ENCODE assay signal across 28 mouse cellular contexts in genomic region chr15:3936056-3936455, GRCm38 (mm10).
"Had no signal": no experiment of that assay in that cellular context is flagged by ENCODE, and none has a peak within 500 bp of the region (broad histone marks: within the 10 kb centered on the region; RNA-seq: fewer than 3 reads in every experiment).

No protein-coding gene starts in this region.

- H3K4me2 ChIP-seq: embryonic facial prominence, embryonic 12.5 days; embryonic facial prominence, embryonic 13.5 days; embryonic facial prominence, embryonic 15.5 days; forebrain, embryonic 12.5 days; forebrain, embryonic 13.5 days; forebrain, embryonic 15.5 days had no signal

- ATAC-seq: forebrain, embryonic 13.5 days; forebrain, embryonic 14.5 days; forebrain, embryonic 15.5 days; forebrain, embryonic 16.5 days; forebrain, postnatal 0 days had no signal

- DNase-seq: cerebellum, adult 18-20 months; cerebellum, adult 2 months; cerebellum, adult 8-10 months; cerebellum, adult 9-10 months; cerebellum, adult 9-11 months; cerebellum, postnatal 10 days; cerebellum, postnatal 14 days; cerebellum, postnatal 25 days; cerebellum, postnatal 36 days; embryo, embryonic 11 days; forebrain, postnatal 0 days; gastrocnemius, adult 2 months; gastrocnemius, postnatal 10 days; gastrocnemius, postnatal 14 days; gastrocnemius, postnatal 25 days; gastrocnemius, postnatal 36 days; heart, adult 11 months had no signal

- H3K4me3 ChIP-seq: embryonic facial prominence, embryonic 10.5 days; embryonic facial prominence, embryonic 12.5 days; embryonic facial prominence, embryonic 13.5 days; embryonic facial prominence, embryonic 15.5 days; erythroblast, embryonic 14.5 days; forebrain, embryonic 10.5 days; forebrain, embryonic 12.5 days; forebrain, embryonic 13.5 days; forebrain, embryonic 15.5 days; gastrocnemius, adult 2 months had no signal

- H3K9ac ChIP-seq: embryonic facial prominence, embryonic 12.5 days; embryonic facial prominence, embryonic 13.5 days; embryonic facial prominence, embryonic 15.5 days; forebrain, embryonic 12.5 days; forebrain, embryonic 13.5 days; forebrain, embryonic 15.5 days; forebrain, postnatal 0 days had no signal

- H3K4me1 ChIP-seq: embryonic facial prominence, embryonic 10.5 days; embryonic facial prominence, embryonic 12.5 days; embryonic facial prominence, embryonic 13.5 days; embryonic facial prominence, embryonic 15.5 days; forebrain, embryonic 10.5 days; forebrain, embryonic 12.5 days; forebrain, embryonic 13.5 days; forebrain, embryonic 15.5 days had no signal

- H3K27ac ChIP-seq: embryonic facial prominence, embryonic 10.5 days; embryonic facial prominence, embryonic 12.5 days; embryonic facial prominence, embryonic 13.5 days; embryonic facial prominence, embryonic 15.5 days; forebrain, embryonic 10.5 days; forebrain, embryonic 12.5 days; forebrain, embryonic 13.5 days; forebrain, embryonic 15.5 days; gastrocnemius, adult 2 months had no signal

- H3K9me3 ChIP-seq: embryonic facial prominence, embryonic 10.5 days; embryonic facial prominence, embryonic 12.5 days; embryonic facial prominence, embryonic 13.5 days; embryonic facial prominence, embryonic 15.5 days; forebrain, embryonic 10.5 days; forebrain, embryonic 12.5 days; forebrain, embryonic 13.5 days; forebrain, embryonic 15.5 days had no signal

- H3K27me3 ChIP-seq: embryonic facial prominence, embryonic 12.5 days; embryonic facial prominence, embryonic 13.5 days; embryonic facial prominence, embryonic 15.5 days; forebrain, embryonic 12.5 days; forebrain, embryonic 13.5 days; forebrain, embryonic 15.5 days had no signal

- H3K36me3 ChIP-seq: embryonic facial prominence, embryonic 10.5 days; embryonic facial prominence, embryonic 12.5 days; embryonic facial prominence, embryonic 13.5 days; embryonic facial prominence, embryonic 15.5 days; forebrain, embryonic 10.5 days; forebrain, embryonic 12.5 days; forebrain, embryonic 15.5 days had no signal
